Mouse (Mus musculus) forebrain, embryonic 16.5 days (tissue): ENCODE measurements at regions not wholly inside any gene's neighbourhood (a gene's known extent, or its start where the extent isn't known, plus 50 kb on each side); places are given as distances from the start of the nearest gene placed in this dataset.

ENCODE experiments used
- ATAC-seq: fragments of 200-750 bp; cut with Nextera tagmentation; 2 replicates; pipeline ENCODE4 v1.8.0; 2017; ENCODE audit warnings: mild to moderate bottlenecking, moderate library complexity
- H3K27ac ChIP-seq: fragments of 300-500 bp; sonication (generic); 2 replicates; pipeline ENCODE4 v1.5.1; 2014; ENCODE audit warnings: low read length, control low read depth
- H3K27me3 ChIP-seq: fragments of 300-500 bp; sonication (generic); replicated peaks from 2 replicates; pipeline ENCODE4 v1.6.1; 2014; ENCODE audit warnings: low read length; ENCODE audit not compliant: control insufficient read depth, insufficient read depth
- H3K36me3 ChIP-seq: fragments of 300-500 bp; sonication (generic); 2 replicates; pipeline ENCODE4 v1.6.1; 2014; ENCODE audit not compliant: control insufficient read depth, insufficient read depth
- H3K4me1 ChIP-seq: fragments of 300-500 bp; sonication (generic); replicated peaks from 2 replicates; pipeline ENCODE4 v1.6.1; 2014; ENCODE audit warnings: low read length; ENCODE audit not compliant: control insufficient read depth, insufficient read depth
- H3K4me2 ChIP-seq: fragments of 300-500 bp; sonication (generic); 2 replicates; pipeline ENCODE4 v1.6.1; 2014; ENCODE audit warnings: mild to moderate bottlenecking, low read length, control low read depth
- H3K4me3 ChIP-seq: fragments of 300-500 bp; sonication (generic); replicated peaks from 2 replicates; pipeline ENCODE4 v1.5.1; 2014; ENCODE audit warnings: mild to moderate bottlenecking, low read length, control low read depth
- H3K9ac ChIP-seq: fragments of 300-500 bp; sonication (generic); replicated peaks from 2 replicates; pipeline ENCODE4 v1.6.1; 2014; ENCODE audit warnings: low read depth, low read length, control low read depth
- H3K9me3 ChIP-seq: fragments of 300-500 bp; sonication (generic); 2 replicates; pipeline ENCODE4 v1.6.1; 2016; ENCODE audit warnings: low read length; ENCODE audit not compliant: control insufficient read depth
- WGBS: fragments of 180-500 bp; shearing (Covaris S2); extraction: QIAGEN DNeasy Blood & Tissue Kit; methylation state at CpG from one replicate; pipeline ENCODE4 v1.1.7; 2014; 5-methylcytosine and 5-hydroxymethylcytosine counted together

DNA sequence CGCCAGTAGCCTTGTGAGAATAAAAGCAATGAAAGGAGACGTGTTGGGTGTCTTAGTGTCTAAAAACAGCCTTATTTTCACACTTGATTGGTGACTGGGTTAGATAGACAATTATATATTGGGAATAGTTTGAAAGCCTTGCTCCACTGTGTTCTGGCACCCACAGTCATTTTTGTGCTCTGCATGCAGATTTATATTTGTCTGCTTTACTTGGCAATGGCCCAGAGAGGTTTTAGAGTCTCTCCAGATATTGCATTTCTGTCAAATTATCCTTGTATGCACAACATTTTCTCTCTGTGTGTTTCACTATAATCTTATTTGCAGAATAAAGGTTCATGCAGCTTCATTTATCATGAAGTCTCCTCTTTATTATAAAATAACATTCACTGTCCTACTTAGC lies 250.2 kb upstream of the Gcfc2 start:
- 48% methylated on average over 2 of the region's 2 CpGs for WGBS
- Histone ChIP-seq H3K27me3 (no peaks in the 10 kb centered on the region), H3K4me1 (peaks cover 3% of the 10 kb centered on the region; the same call in 1 of the 2 replicates), H3K9ac (no peak overlapping the region), H3K4me3 (no peak overlapping the region), H3K36me3 (no peaks in the 10 kb centered on the region), H3K9me3 (no peaks in the 10 kb centered on the region), H3K27ac (no peak overlapping the region), H3K4me2 (no peak overlapping the region)
- ATAC-seq: no peak

DNA sequence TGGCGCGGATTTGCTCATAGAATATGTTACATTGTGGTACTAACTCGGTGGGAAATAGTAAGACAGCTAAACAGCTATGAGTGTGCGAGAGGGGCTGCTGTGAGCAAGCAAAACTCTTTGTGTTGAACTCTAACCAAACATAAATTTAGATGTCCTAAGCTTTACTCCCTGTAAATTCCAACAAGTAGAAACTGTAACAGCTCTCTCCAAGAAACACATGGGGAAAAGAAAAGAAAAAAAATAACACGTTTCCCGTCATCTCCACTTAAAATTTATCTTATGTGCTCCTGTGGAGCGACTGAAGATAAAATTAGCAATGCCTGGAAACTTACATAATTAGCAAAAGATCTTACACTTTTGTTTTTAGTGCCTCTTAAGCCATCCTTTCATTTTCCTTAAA lies 226.2 kb upstream of the Gcfc2 start:
- H3K4me3 ChIP-seq: no peak overlapping the region
- no peak overlapping the region for H3K9ac ChIP-seq
- WGBS: 86% methylated on average over 7 of the region's 7 CpGs
- H3K27me3 ChIP-seq: no peaks in the 10 kb centered on the region
- no peak overlapping the region for H3K27ac ChIP-seq
- no peaks in the 10 kb centered on the region for H3K36me3 ChIP-seq
- H3K4me2 ChIP-seq: no peak overlapping the region
- no peaks in the 10 kb centered on the region for H3K9me3 ChIP-seq
- ATAC-seq: no peak
- no peaks in the 10 kb centered on the region for H3K4me1 ChIP-seq

DNA sequence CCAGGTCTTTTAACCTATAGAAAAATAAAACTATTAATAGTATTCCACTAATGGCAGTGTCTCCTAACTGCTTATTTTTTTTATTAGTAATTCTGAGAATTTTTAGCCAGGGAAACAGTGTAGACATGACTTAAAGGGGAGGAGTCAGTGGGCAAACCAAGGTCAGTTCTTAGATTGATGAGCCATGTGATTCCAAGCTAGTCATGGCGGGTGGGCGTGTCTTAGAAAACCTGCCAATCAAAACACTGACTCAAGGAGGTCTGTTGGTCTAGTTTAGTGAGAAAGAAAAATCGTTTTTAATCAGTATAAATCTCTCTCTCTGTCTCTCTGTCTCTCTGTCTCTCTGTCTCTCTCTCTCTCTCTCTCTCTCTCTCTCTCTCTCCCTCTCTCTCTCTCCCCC lies 225.3 kb upstream of the Gcfc2 start:
- 77% methylated on average over 3 of the region's 3 CpGs for WGBS
- H3K27ac ChIP-seq: no peak overlapping the region
- no peak overlapping the region for H3K4me3 ChIP-seq
- H3K9me3 ChIP-seq: no peaks in the 10 kb centered on the region
- no peak for ATAC-seq
- H3K36me3 ChIP-seq: no peaks in the 10 kb centered on the region
- H3K4me1 ChIP-seq: no peaks in the 10 kb centered on the region
- no peak overlapping the region for H3K9ac ChIP-seq
- no peaks in the 10 kb centered on the region for H3K27me3 ChIP-seq
- H3K4me2 ChIP-seq: no peak overlapping the region

DNA sequence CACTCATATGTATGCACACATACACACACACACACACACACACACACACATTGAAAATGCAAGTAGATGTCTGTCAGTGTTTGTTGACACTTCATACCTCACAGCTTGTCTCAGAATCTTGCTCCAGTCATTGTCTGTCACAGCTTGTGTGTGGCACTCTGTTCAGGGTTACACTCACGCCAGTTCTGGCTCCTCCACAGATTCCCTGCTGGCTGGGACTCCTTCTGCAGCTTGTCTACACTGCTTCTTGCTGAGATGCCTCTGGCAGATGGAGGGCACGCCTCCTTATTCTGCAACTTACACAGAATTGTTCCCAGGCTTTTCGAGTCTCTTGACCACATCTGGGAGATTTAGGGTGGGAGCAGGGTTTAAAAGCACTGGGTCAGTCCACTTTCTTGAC lies 208.6 kb upstream of the Gcfc2 start:
- Histone ChIP-seq H3K27me3 (no peaks in the 10 kb centered on the region), H3K9me3 (no peaks in the 10 kb centered on the region), H3K4me1 (no peaks in the 10 kb centered on the region), H3K4me3 (no peak overlapping the region), H3K36me3 (no peaks in the 10 kb centered on the region), H3K9ac (no peak overlapping the region), H3K27ac (no peak overlapping the region), H3K4me2 (no peak overlapping the region)
- 49% methylated on average over 3 of the region's 3 CpGs for WGBS
- peak; percentile 58; the same call in 1 of the 2 replicates for ATAC-seq

DNA sequence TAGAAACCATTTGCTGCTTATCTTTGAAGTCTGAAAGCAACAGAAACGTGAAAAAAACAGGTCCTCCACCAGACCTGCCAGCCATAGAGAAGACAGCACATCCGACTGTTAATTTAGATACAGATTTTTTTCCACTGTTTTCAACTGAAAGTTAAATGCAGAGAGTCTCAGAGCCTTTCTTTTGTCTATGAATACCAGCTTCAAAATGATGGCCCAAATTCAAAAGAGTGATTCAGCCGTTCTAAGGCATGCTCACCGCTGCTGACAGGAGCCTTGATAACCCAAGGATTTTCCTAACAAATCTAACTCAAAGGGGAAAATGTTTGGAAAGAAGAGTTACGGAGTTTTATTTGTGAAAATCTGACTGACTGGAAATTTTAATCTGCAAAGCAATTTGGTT lies 207.1 kb upstream of the Gcfc2 start:
- Histone ChIP-seq H3K27ac (no peak overlapping the region), H3K27me3 (no peaks in the 10 kb centered on the region), H3K9ac (no peak overlapping the region), H3K4me1 (no peaks in the 10 kb centered on the region), H3K9me3 (no peaks in the 10 kb centered on the region), H3K4me2 (no peak overlapping the region), H3K36me3 (no peaks in the 10 kb centered on the region), H3K4me3 (no peak overlapping the region)
- ATAC-seq: no peak
- 55% methylated on average over 5 of the region's 5 CpGs for WGBS

DNA sequence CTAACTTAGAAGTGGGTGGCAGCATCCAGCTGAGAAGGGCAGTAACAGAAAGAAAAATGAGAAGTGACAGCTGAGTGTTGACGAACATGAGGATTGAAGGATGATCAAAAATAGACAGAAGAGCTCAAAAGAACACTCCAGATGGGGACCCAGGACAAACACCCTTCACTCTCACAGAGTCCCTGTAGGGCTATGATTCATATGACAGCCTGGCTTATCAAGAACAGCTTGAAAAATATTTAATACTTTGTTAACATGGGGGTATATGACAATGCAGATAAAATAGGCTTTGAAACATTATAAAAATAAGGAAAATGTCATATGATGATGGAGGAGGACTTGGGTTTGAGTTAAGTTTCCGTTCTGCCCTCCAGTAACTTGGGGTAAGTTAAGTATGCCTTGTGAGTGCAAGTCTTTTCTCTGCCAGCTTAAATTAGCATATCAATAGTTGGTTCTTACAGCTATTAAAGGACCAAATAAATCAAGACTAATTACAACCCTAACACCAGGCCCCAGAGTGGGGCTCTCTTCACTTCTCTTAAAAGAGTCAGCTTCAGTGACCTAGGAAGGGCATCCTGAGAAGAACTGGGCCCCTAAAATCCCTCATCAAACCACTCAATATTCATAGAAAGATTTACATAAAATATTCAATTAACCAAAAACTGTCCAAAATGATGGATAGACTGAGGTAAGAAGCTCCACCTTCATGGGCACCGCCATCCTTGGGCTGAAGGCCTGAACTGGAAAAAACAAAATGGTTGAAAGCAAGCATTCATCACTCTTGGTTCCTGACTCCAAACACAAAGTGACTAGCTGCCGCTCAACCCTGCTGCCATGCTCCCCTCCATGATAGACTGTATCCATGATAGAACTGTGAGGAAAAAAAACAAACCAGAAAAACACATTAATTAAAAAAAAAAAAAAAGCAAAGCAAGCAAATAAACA lies 198.6 kb upstream of the Gcfc2 start:
- Histone ChIP-seq H3K27me3 (no peaks in the 10 kb centered on the region), H3K4me2 (no peak overlapping the region), H3K36me3 (no peaks in the 10 kb centered on the region), H3K9ac (no peak overlapping the region), H3K4me3 (no peak overlapping the region), H3K4me1 (peaks cover 3% of the 10 kb centered on the region; the same call in 1 of the 2 replicates), H3K9me3 (no peaks in the 10 kb centered on the region), H3K27ac (no peak overlapping the region)
- WGBS: 37% methylated on average over 4 of the region's 4 CpGs
- ATAC-seq: peak; percentile 73

DNA sequence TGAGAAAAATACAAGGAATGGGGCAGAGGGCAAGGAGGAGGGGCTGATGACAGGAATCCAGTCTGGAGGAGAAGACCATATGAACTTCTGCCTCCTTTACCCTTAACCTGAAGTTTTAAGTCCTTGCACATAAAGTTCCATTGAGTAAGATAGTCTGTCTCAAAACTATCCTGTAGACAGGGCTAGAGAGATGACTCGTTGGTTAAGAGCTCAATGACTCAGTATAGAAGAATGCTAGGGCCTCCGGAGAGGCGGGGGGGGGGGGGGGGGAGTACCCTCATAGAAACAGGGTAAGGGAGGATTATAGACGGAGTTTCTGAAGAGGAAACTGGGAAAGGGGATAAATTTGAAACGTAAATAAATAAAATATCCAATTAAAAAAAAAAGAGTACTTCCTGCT lies 191.8 kb upstream of the Gcfc2 start:
- Histone ChIP-seq H3K4me1 (no peaks in the 10 kb centered on the region), H3K9ac (no peak overlapping the region), H3K4me3 (no peak overlapping the region), H3K27ac (no peak overlapping the region), H3K27me3 (no peaks in the 10 kb centered on the region), H3K9me3 (no peaks in the 10 kb centered on the region), H3K4me2 (no peak overlapping the region), H3K36me3 (no peaks in the 10 kb centered on the region)
- 81% methylated on average over 4 of the region's 5 CpGs for WGBS
- ATAC-seq: no peak

DNA sequence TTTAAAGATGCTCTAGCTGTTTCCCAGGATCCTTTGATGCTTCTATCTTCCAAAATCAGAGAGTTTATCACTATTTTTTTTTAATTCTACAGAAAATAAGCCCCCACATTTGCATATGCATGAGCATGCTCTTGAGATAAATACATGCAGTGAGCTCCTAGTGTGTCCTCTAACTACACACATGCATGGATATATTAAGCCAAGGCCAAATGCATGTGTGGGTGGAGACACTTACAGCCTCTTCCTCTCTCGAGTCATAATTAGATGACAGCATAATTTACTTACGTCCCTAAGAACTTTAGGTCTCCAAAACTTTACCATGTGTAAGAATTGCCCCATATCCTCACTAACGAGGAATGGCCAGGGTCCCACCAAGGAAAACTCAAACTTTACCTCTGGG lies 189.9 kb upstream of the Gcfc2 start:
- WGBS: 71% methylated on average over 3 of the region's 3 CpGs
- ATAC-seq: no peak
- no peak overlapping the region for H3K27ac ChIP-seq

DNA sequence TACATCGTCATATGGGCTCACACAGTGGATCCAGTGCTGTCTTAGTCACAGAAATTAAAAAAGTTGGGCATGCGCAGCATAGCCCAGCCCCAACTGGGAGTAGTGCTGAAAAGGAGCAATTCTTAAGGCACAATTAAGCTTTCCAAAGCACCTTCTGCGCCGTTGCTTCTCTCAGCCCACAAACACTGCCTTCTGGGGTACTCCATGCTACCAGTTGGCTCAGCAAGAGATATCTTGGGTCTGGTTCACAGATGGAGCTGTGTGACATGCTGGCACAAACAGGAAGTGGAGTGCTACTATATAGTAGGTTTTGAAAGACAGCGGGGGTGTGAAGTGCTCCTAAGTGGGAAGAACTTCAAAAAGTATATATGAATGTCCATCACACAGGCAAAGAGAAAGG lies 185.0 kb upstream of the Gcfc2 start:
- H3K36me3 ChIP-seq: no peaks in the 10 kb centered on the region
- H3K4me3 ChIP-seq: no peak overlapping the region
- no peaks in the 10 kb centered on the region for H3K9me3 ChIP-seq
- no peak overlapping the region for H3K4me2 ChIP-seq
- no peaks in the 10 kb centered on the region for H3K4me1 ChIP-seq
- peak; percentile 58; the same call in 1 of the 2 replicates for ATAC-seq
- no peak overlapping the region for H3K27ac ChIP-seq
- no peak overlapping the region for H3K9ac ChIP-seq
- no peaks in the 10 kb centered on the region for H3K27me3 ChIP-seq
- WGBS: 83% methylated on average over 5 of the region's 5 CpGs

More for the DNA sequence above, 189.9 kb upstream of the Gcfc2 start:
- H3K4me3 ChIP-seq: no peak overlapping the region
- no peak overlapping the region for H3K4me2 ChIP-seq
- no peak overlapping the region for H3K9ac ChIP-seq
- H3K36me3 ChIP-seq: no peaks in the 10 kb centered on the region
- no peaks in the 10 kb centered on the region for H3K9me3 ChIP-seq
- no peaks in the 10 kb centered on the region for H3K27me3 ChIP-seq
- H3K4me1 ChIP-seq: no peaks in the 10 kb centered on the region
